Mouse (Mus musculus) lung, embryonic 16.5 days (tissue): ENCODE measurements at regions not wholly inside any gene's neighbourhood (a gene's known extent, or its start where the extent isn't known, plus 50 kb on each side); places are given as distances from the start of the nearest gene placed in this dataset.

ENCODE experiments used
- ATAC-seq: fragments of 200-750 bp; cut with Nextera tagmentation; 2 replicates; pipeline ENCODE4 v1.8.0; 2017; ENCODE audit warnings: low read depth, mild to moderate bottlenecking, moderate library complexity
- H3K27ac ChIP-seq: fragments of 300-500 bp; sonication (generic); 2 replicates; pipeline ENCODE4 v1.5.1; 2014; ENCODE audit warnings: mild to moderate bottlenecking, control low read depth, low read length
- H3K27me3 ChIP-seq: fragments of 300-500 bp; sonication (generic); 2 replicates; pipeline ENCODE4 v1.6.1; 2014; ENCODE audit warnings: low read depth, low read length, mixed read lengths; ENCODE audit not compliant: control insufficient read depth, insufficient read depth
- H3K36me3 ChIP-seq: fragments of 300-500 bp; sonication (generic); 2 replicates; pipeline ENCODE4 v1.6.1; 2014; ENCODE audit warnings: low read length; ENCODE audit not compliant: control insufficient read depth, insufficient read depth
- H3K4me1 ChIP-seq: fragments of 300-500 bp; sonication (generic); replicated peaks from 2 replicates; pipeline ENCODE4 v1.6.1; 2014; ENCODE audit warnings: low read length, mixed read lengths; ENCODE audit not compliant: control insufficient read depth, insufficient read depth
- H3K4me2 ChIP-seq: fragments of 300-500 bp; sonication (generic); 2 replicates; pipeline ENCODE4 v1.6.1; 2014; ENCODE audit warnings: low read depth, low read length, control low read depth
- H3K4me3 ChIP-seq: fragments of 300-500 bp; sonication (generic); 2 replicates; pipeline ENCODE4 v1.5.1; 2014; ENCODE audit warnings: mild to moderate bottlenecking, low read length, control low read depth
- H3K9ac ChIP-seq: fragments of 300-500 bp; sonication (generic); 2 replicates; pipeline ENCODE4 v1.6.1; 2014; ENCODE audit warnings: low read length, control low read depth
- H3K9me3 ChIP-seq: fragments of 300-500 bp; sonication (generic); 2 replicates; pipeline ENCODE4 v1.6.1; 2016; ENCODE audit warnings: low read length; ENCODE audit not compliant: control insufficient read depth
- WGBS: fragments of 180-500 bp; shearing (Covaris S2); extraction: QIAGEN DNeasy Blood & Tissue Kit; methylation state at CpG from one replicate; pipeline ENCODE4 v1.1.7; 2014; 5-methylcytosine and 5-hydroxymethylcytosine counted together

DNA sequence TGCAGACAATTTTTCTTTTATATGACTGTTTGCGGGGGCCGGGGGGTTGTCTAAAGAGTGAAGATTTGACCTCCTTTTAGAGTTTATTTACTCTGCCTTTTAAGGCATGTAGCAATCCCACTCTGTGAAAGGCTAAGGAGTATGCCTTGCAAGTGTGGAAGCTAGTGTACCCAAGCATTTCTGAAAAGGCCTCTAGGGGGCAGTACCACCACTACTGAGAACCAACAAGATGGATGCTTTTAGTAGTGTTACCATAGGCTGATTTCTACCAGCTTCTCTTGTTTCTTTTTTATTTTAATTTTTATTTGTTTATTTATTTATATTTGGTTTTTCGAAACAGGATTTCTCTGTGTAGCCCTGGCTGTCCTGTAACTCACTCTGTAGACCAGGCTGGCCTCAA, 110.9 kb upstream of the Hmga2 start:
- H3K36me3 ChIP-seq = no peaks in the 10 kb centered on the region
- no peak overlapping the region for H3K9ac ChIP-seq
- no peaks in the 10 kb centered on the region for H3K9me3 ChIP-seq
- H3K27ac ChIP-seq = peak overlapping the region; percentile 80
- H3K4me1 ChIP-seq = peaks cover 9% of the 10 kb centered on the region
- H3K4me3 ChIP-seq = no peak overlapping the region
- ATAC-seq = peak; percentile 28; the same call in 1 of the 2 replicates
- WGBS = 64% methylated on average over 3 of the region's 3 CpGs
- H3K4me2 ChIP-seq = no peak overlapping the region
- H3K27me3 ChIP-seq = no peaks in the 10 kb centered on the region

- peak; percentile 41; the same call in 1 of the 2 replicates for ATAC-seq
- H3K36me3 ChIP-seq = no peaks in the 10 kb centered on the region
- peaks cover 8% of the 10 kb centered on the region for H3K4me1 ChIP-seq
- H3K4me2 ChIP-seq = no peak overlapping the region
- WGBS = 10% methylated on average over 7 of the region's 7 CpGs
- no peak overlapping the region for H3K27ac ChIP-seq
- H3K27me3 ChIP-seq = no peaks in the 10 kb centered on the region
- no peaks in the 10 kb centered on the region for H3K9me3 ChIP-seq
- no peak overlapping the region for H3K4me3 ChIP-seq
- no peak overlapping the region for H3K9ac ChIP-seq
Observed at GRCm38 (mm10) chr10:120582497-120582896, 106.2 kb upstream of the Hmga2 start.

GRCm38 (mm10) chr10:120581547-120581946, 105.3 kb upstream of the Hmga2 start:
- WGBS = 87% methylated on average over 6 of the region's 6 CpGs
- Histone ChIP-seq H3K4me2 (no peak overlapping the region), H3K9me3 (no peaks in the 10 kb centered on the region), H3K4me3 (no peak overlapping the region), H3K36me3 (no peaks in the 10 kb centered on the region), H3K4me1 (peaks cover 8% of the 10 kb centered on the region), H3K9ac (no peak overlapping the region), H3K27me3 (no peaks in the 10 kb centered on the region), H3K27ac (no peak overlapping the region)
- ATAC-seq = no peak

- H3K27me3 ChIP-seq = no peaks in the 10 kb centered on the region; the same call in 1 of the 2 replicates
- H3K4me2 ChIP-seq = no peak overlapping the region
- ATAC-seq = no peak
- 71% methylated on average over 5 of the region's 5 CpGs for WGBS
- no peaks in the 10 kb centered on the region for H3K9me3 ChIP-seq
- no peaks in the 10 kb centered on the region for H3K36me3 ChIP-seq
- H3K27ac ChIP-seq = no peak overlapping the region
- H3K4me1 ChIP-seq = no peaks in the 10 kb centered on the region
- H3K9ac ChIP-seq = no peak overlapping the region
- no peak overlapping the region for H3K4me3 ChIP-seq
Observed at GRCm38 (mm10) chr10:120576886-120577285, 100.6 kb upstream of the Hmga2 start.

GRCm38 (mm10) chr10:120576148-120576547, 99.9 kb upstream of the Hmga2 start:
- H3K36me3 ChIP-seq = no peaks in the 10 kb centered on the region
- H3K4me3 ChIP-seq = no peak overlapping the region
- no peak for ATAC-seq
- H3K4me2 ChIP-seq = no peak overlapping the region
- H3K27me3 ChIP-seq = no peaks in the 10 kb centered on the region; the same call in 1 of the 2 replicates
- no peak overlapping the region for H3K27ac ChIP-seq
- H3K9ac ChIP-seq = no peak overlapping the region
- WGBS = 29% methylated on average over 4 of the region's 4 CpGs
- H3K4me1 ChIP-seq = no peaks in the 10 kb centered on the region
- no peaks in the 10 kb centered on the region for H3K9me3 ChIP-seq

DNA sequence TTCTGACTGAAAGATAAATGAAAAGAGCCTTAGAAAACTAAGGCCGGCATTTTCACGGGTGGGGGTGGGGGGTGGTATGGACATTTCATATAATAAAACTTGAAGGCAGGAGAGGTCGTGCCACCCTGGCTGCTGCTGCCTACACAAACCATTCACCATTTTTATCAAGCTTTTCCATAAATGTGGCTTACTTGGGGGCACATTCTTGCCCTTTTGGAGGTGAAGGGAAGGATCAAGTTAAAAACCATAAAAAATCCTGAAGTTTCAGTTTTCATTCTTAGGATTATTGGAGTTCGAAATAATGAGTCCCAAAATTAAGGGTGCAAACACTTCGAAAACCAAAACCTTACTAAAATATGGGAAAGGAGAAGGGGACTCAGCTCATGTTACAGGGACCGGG, 95.1 kb upstream of the Hmga2 start:
- no peaks in the 10 kb centered on the region for H3K4me1 ChIP-seq
- no peak for ATAC-seq
- H3K27ac ChIP-seq = no peak overlapping the region
- WGBS = 5% methylated on average over 6 of the region's 6 CpGs
- no peak overlapping the region for H3K9ac ChIP-seq
- no peaks in the 10 kb centered on the region for H3K36me3 ChIP-seq
- no peak overlapping the region for H3K4me2 ChIP-seq
- no peaks in the 10 kb centered on the region; the same call in 1 of the 2 replicates for H3K27me3 ChIP-seq
- H3K4me3 ChIP-seq = no peak overlapping the region
- no peaks in the 10 kb centered on the region for H3K9me3 ChIP-seq

- Histone ChIP-seq H3K9me3 (peaks cover 3% of the 10 kb centered on the region), H3K27ac (no peak overlapping the region), H3K36me3 (no peaks in the 10 kb centered on the region), H3K27me3 (peaks cover 7% of the 10 kb centered on the region), H3K9ac (no peak overlapping the region), H3K4me3 (no peak overlapping the region), H3K4me1 (peaks cover 5% of the 10 kb centered on the region; the same call in 1 of the 2 replicates), H3K4me2 (no peak overlapping the region)
- 96% methylated on average over 4 of the region's 4 CpGs for WGBS
- ATAC-seq = no peak
Observed at GRCm38 (mm10) chr10:120565992-120566391, 89.7 kb upstream of the Hmga2 start.

DNA sequence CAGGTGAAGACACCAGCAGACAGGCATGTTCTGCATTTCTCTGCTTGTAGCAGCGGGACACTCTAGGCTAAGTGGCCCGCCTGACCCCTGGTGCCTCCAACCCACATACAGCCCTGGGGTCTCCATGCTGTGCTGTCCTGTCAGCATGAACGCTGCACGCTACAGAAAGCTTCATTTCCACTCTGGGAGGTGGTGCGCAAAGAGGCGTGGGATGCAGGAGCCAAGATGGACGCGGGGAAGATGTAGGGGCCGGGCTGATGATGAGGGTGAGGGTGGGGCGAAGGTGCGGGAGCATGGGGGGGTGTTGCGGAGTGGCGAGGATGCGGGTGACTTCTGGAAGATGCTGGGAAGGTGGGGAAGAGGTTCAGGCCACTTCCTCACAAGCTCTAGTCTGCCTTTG, 88.6 kb upstream of the Hmga2 start:
- Histone ChIP-seq H3K27ac (no peak overlapping the region), H3K4me2 (no peak overlapping the region), H3K27me3 (peaks cover 7% of the 10 kb centered on the region), H3K9me3 (peaks cover 3% of the 10 kb centered on the region), H3K4me3 (no peak overlapping the region), H3K4me1 (peaks cover 5% of the 10 kb centered on the region; the same call in 1 of the 2 replicates), H3K9ac (no peak overlapping the region), H3K36me3 (no peaks in the 10 kb centered on the region)
- ATAC-seq = no peak
- WGBS = 22% methylated on average over 14 of the region's 14 CpGs

- Histone ChIP-seq H3K27ac (no peak overlapping the region), H3K4me3 (no peak overlapping the region), H3K9me3 (peaks cover 3% of the 10 kb centered on the region), H3K4me2 (no peak overlapping the region), H3K9ac (no peak overlapping the region), H3K27me3 (peaks cover 7% of the 10 kb centered on the region), H3K4me1 (peaks cover 5% of the 10 kb centered on the region; the same call in 1 of the 2 replicates), H3K36me3 (no peaks in the 10 kb centered on the region)
- 13% methylated on average over 10 of the region's 10 CpGs for WGBS
- ATAC-seq = no peak
Observed at GRCm38 (mm10) chr10:120563926-120564325, 87.7 kb upstream of the Hmga2 start.

DNA sequence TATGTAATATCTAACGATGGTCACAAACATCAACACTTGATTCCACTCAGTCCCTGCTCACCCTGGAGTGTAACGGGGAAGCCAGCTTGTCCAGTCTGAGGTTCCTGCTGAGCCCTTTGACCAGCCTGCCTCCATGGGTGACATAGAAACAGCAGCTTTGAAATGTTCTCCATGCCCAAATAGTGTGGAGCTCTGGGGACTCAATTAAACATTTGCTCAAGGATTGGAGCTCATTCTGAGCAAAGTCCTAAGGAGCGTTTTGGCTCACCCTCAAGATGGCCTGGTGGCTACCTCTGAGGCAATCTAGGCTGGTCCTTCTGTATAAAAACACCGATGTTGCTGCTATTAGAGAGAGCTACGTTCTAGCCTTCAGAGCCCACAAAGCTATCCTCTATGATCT, 85.6 kb upstream of the Hmga2 start:
- peaks cover 7% of the 10 kb centered on the region for H3K27me3 ChIP-seq
- H3K9ac ChIP-seq = no peak overlapping the region
- peaks cover 3% of the 10 kb centered on the region for H3K9me3 ChIP-seq
- no peak for ATAC-seq
- H3K4me3 ChIP-seq = no peak overlapping the region
- H3K4me1 ChIP-seq = peaks cover 5% of the 10 kb centered on the region; the same call in 1 of the 2 replicates
- H3K27ac ChIP-seq = no peak overlapping the region
- no peak overlapping the region for H3K4me2 ChIP-seq
- 93% methylated on average over 5 of the region's 5 CpGs for WGBS
- H3K36me3 ChIP-seq = no peaks in the 10 kb centered on the region
